Mouse (Mus musculus): ENCODE measurements around the gene Krtap21-1. TPM values are rescaled to one million over a fixed set of nuclear protein-coding genes. Genes with fewer than 3 reads are reported as not detected.

The Krtap21-1 gene
- polyA plus RNA-seq (2015; fragmentation: Nextera tagmentation; extraction: Ambion mirVana): not detected in 2 replicates

- H3K27me3 ChIP-seq (ENCODE audit: control insufficient read depth, insufficient read depth, low read length): no peaks in the 10 kb centered on the region
- 75% methylated on average over 2 of the region's 2 CpGs for WGBS
- no peak for ATAC-seq (ENCODE audit: insufficient read depth, low FRiP score)
- no peaks in the 10 kb centered on the region for H3K36me3 ChIP-seq (ENCODE audit: control insufficient read depth, insufficient read depth, low read length)
- H3K27ac ChIP-seq (ENCODE audit: low read length): no peak within 1 kb of the TSS
- no peak within 1 kb of the TSS for H3K4me2 ChIP-seq (ENCODE audit: low read depth, low read length)
- no peaks in the 10 kb centered on the region for H3K9me3 ChIP-seq (replicated peaks; ENCODE audit: control insufficient read depth, low read length)
- no peaks in the 10 kb centered on the region for H3K4me1 ChIP-seq (ENCODE audit: control insufficient read depth, insufficient read depth, low read length)
- no peak within 1 kb of the TSS for H3K4me3 ChIP-seq (replicated peaks; ENCODE audit: low read length)
- no peak within 1 kb of the TSS for H3K9ac ChIP-seq (ENCODE audit: low read length)
These were observed at the start of gene Krtap21-1 for GRCm38 (mm10) chr16:89403768-89404167. Gene Krtap21-1 (minus strand): TSS chr16:89403868.

- Histone ChIP-seq H3K9ac (ENCODE audit: low read length) (no peak overlapping the region), H3K36me3 (ENCODE audit: control insufficient read depth, insufficient read depth, low read length) (no peaks in the 10 kb centered on the region), H3K4me2 (ENCODE audit: low read depth, low read length) (no peak overlapping the region), H3K4me3 (replicated peaks; ENCODE audit: low read length) (no peak overlapping the region), H3K27ac (ENCODE audit: low read length) (no peak overlapping the region), H3K4me1 (ENCODE audit: control insufficient read depth, insufficient read depth, low read length) (no peaks in the 10 kb centered on the region), H3K27me3 (ENCODE audit: control insufficient read depth, insufficient read depth, low read length) (no peaks in the 10 kb centered on the region), H3K9me3 (replicated peaks; ENCODE audit: control insufficient read depth, low read length) (no peaks in the 10 kb centered on the region)
- 85% methylated on average over 2 of the region's 2 CpGs for WGBS
- ATAC-seq (ENCODE audit: insufficient read depth, low FRiP score): no peak
These were observed 25.9 kb upstream of the Krtap21-1 start for GRCm38 (mm10) chr16:89429586-89429985.

DNA sequence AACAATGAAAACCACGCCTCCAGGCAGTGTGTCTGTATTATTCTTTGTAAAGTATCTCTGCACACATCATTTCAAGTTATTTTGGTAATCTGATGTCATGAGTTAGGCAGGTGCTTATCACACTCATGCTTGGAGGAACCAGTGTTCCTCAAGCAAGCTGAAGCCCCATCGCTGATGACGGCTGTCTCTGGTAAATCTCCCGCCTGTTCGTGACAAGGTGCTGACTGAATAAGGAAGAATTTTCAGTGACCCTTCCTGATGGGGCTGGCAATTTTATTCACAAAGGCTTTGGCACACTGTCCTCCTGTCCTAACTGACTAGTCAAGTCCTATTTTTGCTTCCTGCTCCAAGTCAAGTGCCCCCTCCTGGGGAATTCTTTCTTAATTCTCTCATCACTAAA, 21.6 kb upstream of the Krtap21-1 start:
- Histone ChIP-seq H3K27me3 (ENCODE audit: control insufficient read depth, insufficient read depth, low read length) (no peaks in the 10 kb centered on the region), H3K36me3 (ENCODE audit: control insufficient read depth, insufficient read depth, low read length) (no peaks in the 10 kb centered on the region), H3K4me2 (ENCODE audit: low read depth, low read length) (no peak overlapping the region), H3K4me1 (ENCODE audit: control insufficient read depth, insufficient read depth, low read length) (no peaks in the 10 kb centered on the region), H3K4me3 (replicated peaks; ENCODE audit: low read length) (no peak overlapping the region), H3K9ac (ENCODE audit: low read length) (no peak overlapping the region), H3K9me3 (replicated peaks; ENCODE audit: control insufficient read depth, low read length) (no peaks in the 10 kb centered on the region), H3K27ac (ENCODE audit: low read length) (no peak overlapping the region)
- ATAC-seq (ENCODE audit: insufficient read depth, low FRiP score): no peak
- WGBS: 83% methylated on average over 5 of the region's 5 CpGs

DNA sequence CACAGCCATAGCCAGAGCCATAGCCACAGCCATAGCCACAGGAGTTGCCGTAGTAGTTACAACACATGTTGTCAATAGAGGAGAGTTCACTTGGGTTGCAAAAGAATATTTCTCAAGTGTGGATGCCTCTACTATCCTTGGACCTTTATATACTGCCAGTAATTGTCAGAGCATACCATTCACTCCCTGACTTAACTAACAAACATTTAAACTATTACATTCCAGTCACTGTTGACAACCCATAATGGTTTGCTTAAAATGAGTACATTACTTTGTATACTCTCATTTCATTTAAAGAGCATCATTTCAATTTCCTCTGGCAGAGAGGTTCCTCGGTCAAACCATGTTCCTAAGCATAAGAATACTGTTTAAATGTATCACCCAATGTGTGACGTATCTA, 16.3 kb upstream of the Krtap21-1 start, which contains the start of gene Krtap6-2:
Gene Krtap6-2, minus strand, starts transcription at position 101 of the 400 bp plus-strand sequence.
- Histone ChIP-seq H3K36me3 (ENCODE audit: control insufficient read depth, insufficient read depth, low read length) (no peaks in the 10 kb centered on the region), H3K4me2 (ENCODE audit: low read depth, low read length) (no peak within 1 kb of the TSS), H3K4me3 (replicated peaks; ENCODE audit: low read length) (no peak within 1 kb of the TSS), H3K27me3 (ENCODE audit: control insufficient read depth, insufficient read depth, low read length) (no peaks in the 10 kb centered on the region), H3K27ac (ENCODE audit: low read length) (no peak within 1 kb of the TSS), H3K4me1 (ENCODE audit: control insufficient read depth, insufficient read depth, low read length) (no peaks in the 10 kb centered on the region), H3K9ac (ENCODE audit: low read length) (no peak within 1 kb of the TSS), H3K9me3 (replicated peaks; ENCODE audit: control insufficient read depth, low read length) (no peaks in the 10 kb centered on the region)
- WGBS: 85% methylated on average over 3 of the region's 3 CpGs
- ATAC-seq (ENCODE audit: insufficient read depth, low FRiP score): no peak

DNA sequence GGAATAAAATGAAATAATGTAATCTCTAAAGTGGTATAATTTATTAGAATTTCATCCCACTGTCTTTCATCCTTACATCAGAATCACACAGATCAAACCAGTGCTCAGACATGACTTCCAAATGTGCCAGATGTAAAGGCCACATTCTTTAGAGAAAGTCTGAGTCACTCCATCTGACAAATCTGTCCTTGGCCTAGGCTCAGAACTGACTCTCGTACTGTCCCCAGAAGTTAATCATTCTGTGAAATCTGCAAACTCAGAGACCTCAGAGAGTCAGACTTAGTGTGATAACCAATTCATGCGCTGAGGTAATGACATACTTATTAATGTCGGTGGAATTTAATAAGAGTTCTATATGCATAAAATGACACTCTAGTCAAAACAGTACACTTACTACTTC, 12.6 kb upstream of the Krtap21-1 start:
- H3K27ac ChIP-seq (ENCODE audit: low read length): no peak overlapping the region
- H3K4me2 ChIP-seq (ENCODE audit: low read depth, low read length): no peak overlapping the region
- H3K9me3 ChIP-seq (replicated peaks; ENCODE audit: control insufficient read depth, low read length): no peaks in the 10 kb centered on the region
- ATAC-seq (ENCODE audit: insufficient read depth, low FRiP score): no peak
- no peak overlapping the region for H3K4me3 ChIP-seq (replicated peaks; ENCODE audit: low read length)
- H3K9ac ChIP-seq (ENCODE audit: low read length): no peak overlapping the region
- WGBS: 74% methylated on average over 3 of the region's 3 CpGs
- no peaks in the 10 kb centered on the region for H3K36me3 ChIP-seq (ENCODE audit: control insufficient read depth, insufficient read depth, low read length)
- no peaks in the 10 kb centered on the region for H3K4me1 ChIP-seq (ENCODE audit: control insufficient read depth, insufficient read depth, low read length)
- H3K27me3 ChIP-seq (ENCODE audit: control insufficient read depth, insufficient read depth, low read length): no peaks in the 10 kb centered on the region

DNA sequence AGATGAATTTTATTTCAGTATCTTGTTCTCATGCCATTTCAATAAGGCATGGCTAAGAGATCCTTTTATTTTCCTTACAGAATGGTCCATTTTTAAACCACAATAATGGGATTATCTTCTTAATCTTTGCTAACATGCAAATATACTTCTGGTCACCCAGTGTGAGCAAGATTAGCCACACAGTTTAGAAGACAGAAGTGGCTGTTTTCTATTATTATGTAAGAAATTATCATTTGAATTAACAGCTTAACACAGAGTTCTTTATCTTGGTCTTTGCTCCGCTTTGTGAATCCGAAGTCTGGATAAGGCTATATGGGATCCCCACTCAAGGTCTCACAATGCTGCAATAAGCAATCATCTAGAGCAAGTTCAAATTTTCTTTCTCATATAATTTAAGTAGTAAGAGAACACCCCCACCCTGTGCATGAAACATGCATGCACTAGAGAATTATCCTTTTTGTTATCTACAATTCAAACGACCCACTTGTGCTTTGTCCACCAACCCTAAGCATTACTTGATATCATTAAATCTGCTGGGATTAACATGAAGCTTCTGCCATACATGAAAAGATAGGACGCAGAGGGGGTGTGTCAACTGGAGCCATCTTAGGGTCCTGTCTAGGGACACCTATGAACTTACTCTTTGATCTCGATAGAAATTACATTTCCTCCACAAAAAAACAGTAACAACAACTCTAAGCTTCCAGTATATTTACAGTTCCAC, 6.8 kb upstream of the Krtap21-1 start:
- WGBS: 80% methylated on average over 5 of the region's 5 CpGs
- H3K4me1 ChIP-seq (ENCODE audit: control insufficient read depth, insufficient read depth, low read length): no peaks in the 10 kb centered on the region
- ATAC-seq (ENCODE audit: insufficient read depth, low FRiP score): no peak
- H3K27ac ChIP-seq (ENCODE audit: low read length): no peak overlapping the region
- no peak overlapping the region for H3K9ac ChIP-seq (ENCODE audit: low read length)
- H3K4me2 ChIP-seq (ENCODE audit: low read depth, low read length): no peak overlapping the region
- no peak overlapping the region for H3K4me3 ChIP-seq (replicated peaks; ENCODE audit: low read length)
- no peaks in the 10 kb centered on the region for H3K36me3 ChIP-seq (ENCODE audit: control insufficient read depth, insufficient read depth, low read length)
- no peaks in the 10 kb centered on the region for H3K27me3 ChIP-seq (ENCODE audit: control insufficient read depth, insufficient read depth, low read length)
- H3K9me3 ChIP-seq (replicated peaks; ENCODE audit: control insufficient read depth, low read length): no peaks in the 10 kb centered on the region

DNA sequence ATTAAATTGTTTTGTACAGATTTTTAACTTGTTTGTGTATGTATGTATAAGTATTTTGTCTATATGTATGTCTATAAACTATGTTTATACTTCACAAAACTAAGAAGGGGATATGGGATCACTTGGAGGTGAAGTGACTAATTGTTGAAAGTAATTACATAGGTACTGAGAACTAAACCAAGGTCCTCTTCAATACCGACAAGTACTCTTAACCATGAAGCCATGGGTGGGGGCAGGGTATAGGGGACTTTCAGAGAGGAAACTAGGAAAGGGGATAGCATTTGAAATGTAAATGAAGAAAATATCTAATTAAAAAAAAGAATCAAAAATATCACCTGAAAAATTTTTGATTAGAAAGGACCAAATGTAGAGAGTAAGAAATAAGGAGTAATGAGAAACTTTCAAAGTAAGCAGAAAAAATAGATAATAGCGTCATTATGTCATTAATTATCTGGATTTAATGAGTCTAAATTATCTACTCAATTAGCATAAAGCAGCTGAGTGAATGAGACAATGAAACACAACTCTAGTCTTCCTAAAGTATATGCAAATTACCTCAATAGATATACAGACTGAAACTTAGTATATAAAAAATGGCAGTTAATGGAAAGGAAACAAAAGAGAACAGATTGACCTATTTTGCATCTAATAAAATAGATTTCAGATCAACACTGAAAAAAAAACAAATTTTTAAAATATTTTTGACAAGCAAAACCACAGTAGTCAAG, 30.8 kb downstream of the Krtap21-1 start:
- no peak for ATAC-seq (ENCODE audit: insufficient read depth, low FRiP score)
- H3K9ac ChIP-seq (ENCODE audit: low read length): no peak overlapping the region
- WGBS: 71% methylated on average over 2 of the region's 2 CpGs
- H3K36me3 ChIP-seq (ENCODE audit: control insufficient read depth, insufficient read depth, low read length): no peaks in the 10 kb centered on the region
- H3K27ac ChIP-seq (ENCODE audit: low read length): no peak overlapping the region
- H3K27me3 ChIP-seq (ENCODE audit: control insufficient read depth, insufficient read depth, low read length): no peaks in the 10 kb centered on the region
- H3K9me3 ChIP-seq (replicated peaks; ENCODE audit: control insufficient read depth, low read length): no peaks in the 10 kb centered on the region
- no peak overlapping the region for H3K4me3 ChIP-seq (replicated peaks; ENCODE audit: low read length)
- no peak overlapping the region for H3K4me2 ChIP-seq (ENCODE audit: low read depth, low read length)
- H3K4me1 ChIP-seq (ENCODE audit: control insufficient read depth, insufficient read depth, low read length): no peaks in the 10 kb centered on the region

Other genes with a start within 250 kb of the Krtap21-1 start
- gene Gm9789, start 245.9 kb downstream of the Krtap21-1 start, polyA plus RNA-seq (2015; fragmentation: Nextera tagmentation; extraction: Ambion mirVana): not detected in 2 replicates
- not detected in 2 replicates for gene Gm7735, start 234.4 kb downstream of the Krtap21-1 start, polyA plus RNA-seq (2015; fragmentation: Nextera tagmentation; extraction: Ambion mirVana)
- gene 1110057P08Rik, start 229.1 kb downstream of the Krtap21-1 start, polyA plus RNA-seq (2015; fragmentation: Nextera tagmentation; extraction: Ambion mirVana): not detected in 2 replicates
- gene Krtap20-2, start 198.0 kb downstream of the Krtap21-1 start, polyA plus RNA-seq (2015; fragmentation: Nextera tagmentation; extraction: Ambion mirVana): not detected in 2 replicates
- gene Krtap6-2, start 16.2 kb upstream of the Krtap21-1 start, polyA plus RNA-seq (2015; fragmentation: Nextera tagmentation; extraction: Ambion mirVana): not detected in 2 replicates
- not detected in 2 replicates for gene Krtap8-1, start 84.1 kb upstream of the Krtap21-1 start, polyA plus RNA-seq (2015; fragmentation: Nextera tagmentation; extraction: Ambion mirVana)
- not detected in 2 replicates for gene Krtap7-1, start 104.5 kb upstream of the Krtap21-1 start, polyA plus RNA-seq (2015; fragmentation: Nextera tagmentation; extraction: Ambion mirVana)
- not detected in 2 replicates for gene Krtap11-1, start 167.3 kb upstream of the Krtap21-1 start, polyA plus RNA-seq (2015; fragmentation: Nextera tagmentation; extraction: Ambion mirVana)

Data from stomach, embryonic 16.5 days (tissue).